Mouse (Mus musculus) cerebellum, adult 18-20 months (tissue): ENCODE results near the gene Plau.

Experiments
- DNase-seq, 2 experiments: peaks; one replicate each; pipeline ENCODE4 v3.0.0; 2021

Gene Plau

DNA sequence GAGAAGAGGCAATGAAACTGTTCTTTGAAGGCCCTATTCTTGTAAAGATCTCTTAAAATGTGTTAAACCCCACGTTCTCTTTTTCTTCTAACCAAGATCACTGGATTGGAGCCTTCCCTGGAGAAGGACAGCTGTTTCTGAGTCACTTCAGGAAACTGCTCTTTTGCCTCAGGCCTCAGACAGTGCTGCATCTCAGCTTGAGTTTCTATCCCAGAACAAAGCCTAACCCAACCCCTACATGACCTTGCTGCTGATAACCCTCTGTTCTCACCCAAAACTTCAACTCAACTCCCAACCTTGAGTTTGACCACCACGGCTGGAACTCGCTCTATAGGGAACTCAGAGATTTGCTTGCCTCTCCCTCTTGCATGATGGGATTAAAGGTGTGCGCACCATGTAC, 27.1 kb upstream of the Plau start:
- DNase-seq = no peak

GRCm38 (mm10) chr14:20809820-20810219, 26.6 kb upstream of the Plau start:
- DNase-seq = no peak

- no peak for DNase-seq
These were observed 25.2 kb upstream of the Plau start for GRCm38 (mm10) chr14:20811236-20811635.

DNA sequence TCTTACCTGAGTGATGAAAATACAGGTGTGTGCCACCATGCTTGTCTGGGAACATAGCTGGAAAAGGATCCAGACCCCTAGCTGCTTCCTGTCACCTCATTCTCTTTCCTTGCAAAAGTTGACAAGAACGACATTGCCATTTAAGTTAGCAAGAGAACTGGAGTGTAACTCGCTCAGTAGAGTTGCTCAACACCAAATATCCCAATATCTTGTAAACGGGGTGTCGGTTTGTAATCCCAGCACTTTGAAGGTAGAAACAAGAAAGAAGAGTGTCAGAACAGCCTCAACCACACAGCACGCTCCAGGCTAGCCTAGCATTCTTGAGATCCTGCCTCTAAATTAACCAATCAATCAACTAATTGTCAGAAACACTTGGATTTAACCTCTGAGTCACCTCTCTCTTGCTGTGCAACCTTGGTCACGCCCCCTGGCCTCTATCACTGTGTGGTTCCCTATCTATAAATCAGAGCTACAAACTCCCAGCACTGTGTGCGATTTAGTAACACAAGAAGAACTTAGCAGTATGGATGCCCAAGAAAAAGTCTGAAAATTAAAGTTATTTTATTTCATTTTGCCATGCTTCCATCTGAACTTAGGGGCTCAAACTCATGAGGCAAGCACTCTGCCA, 24.6 kb upstream of the Plau start:
- no peak for DNase-seq

GRCm38 (mm10) chr14:20815448-20815847, 21.0 kb upstream of the Plau start:
- DNase-seq = no peak

DNA sequence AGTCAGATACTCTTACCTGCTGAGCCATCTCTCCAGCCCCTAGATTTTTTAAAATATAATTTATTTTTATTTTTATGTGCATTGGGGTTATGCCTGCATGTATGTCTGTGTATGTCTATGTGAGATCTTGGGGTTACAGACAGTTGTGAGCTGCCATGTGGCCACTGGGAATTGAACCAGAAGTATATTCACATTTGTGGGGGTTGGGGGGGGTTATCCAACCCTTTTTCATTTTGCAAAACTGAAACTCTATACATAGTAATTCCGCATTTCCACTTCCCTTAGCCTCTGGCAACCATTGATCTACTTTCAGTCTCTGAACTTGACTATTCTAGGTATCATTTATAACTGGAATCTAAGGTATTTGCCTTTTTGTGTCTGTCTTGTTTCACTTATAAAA, 11.9 kb upstream of the Plau start:
- no peak for DNase-seq

- no peak for DNase-seq
These were observed 10.9 kb upstream of the Plau start for GRCm38 (mm10) chr14:20825516-20825915.

DNA sequence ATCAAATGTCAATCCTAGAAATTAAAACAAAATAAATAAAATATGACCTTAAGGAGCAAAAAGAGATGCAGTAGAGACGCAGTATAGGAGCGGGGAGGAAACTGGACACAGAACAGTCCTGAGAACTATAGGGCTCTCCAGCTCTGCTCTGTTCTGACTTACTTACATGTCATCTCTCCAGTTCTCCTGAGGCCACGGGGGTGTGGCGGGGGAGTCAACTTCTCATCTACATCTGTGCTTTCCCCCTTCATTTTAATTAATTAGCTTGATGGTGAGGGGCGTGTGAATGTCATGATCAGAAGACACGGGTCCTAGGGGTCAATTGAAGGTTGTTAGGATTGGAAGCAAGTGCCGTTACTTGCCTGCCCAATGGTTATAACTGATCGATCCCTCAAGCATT, 9.4 kb upstream of the Plau start:
- no peak for DNase-seq

GRCm38 (mm10) chr14:20827491-20827890, 9.0 kb upstream of the Plau start:
- DNase-seq = no peak

GRCm38 (mm10) chr14:20828524-20828923, 7.9 kb upstream of the Plau start:
- DNase-seq = no peak

DNA sequence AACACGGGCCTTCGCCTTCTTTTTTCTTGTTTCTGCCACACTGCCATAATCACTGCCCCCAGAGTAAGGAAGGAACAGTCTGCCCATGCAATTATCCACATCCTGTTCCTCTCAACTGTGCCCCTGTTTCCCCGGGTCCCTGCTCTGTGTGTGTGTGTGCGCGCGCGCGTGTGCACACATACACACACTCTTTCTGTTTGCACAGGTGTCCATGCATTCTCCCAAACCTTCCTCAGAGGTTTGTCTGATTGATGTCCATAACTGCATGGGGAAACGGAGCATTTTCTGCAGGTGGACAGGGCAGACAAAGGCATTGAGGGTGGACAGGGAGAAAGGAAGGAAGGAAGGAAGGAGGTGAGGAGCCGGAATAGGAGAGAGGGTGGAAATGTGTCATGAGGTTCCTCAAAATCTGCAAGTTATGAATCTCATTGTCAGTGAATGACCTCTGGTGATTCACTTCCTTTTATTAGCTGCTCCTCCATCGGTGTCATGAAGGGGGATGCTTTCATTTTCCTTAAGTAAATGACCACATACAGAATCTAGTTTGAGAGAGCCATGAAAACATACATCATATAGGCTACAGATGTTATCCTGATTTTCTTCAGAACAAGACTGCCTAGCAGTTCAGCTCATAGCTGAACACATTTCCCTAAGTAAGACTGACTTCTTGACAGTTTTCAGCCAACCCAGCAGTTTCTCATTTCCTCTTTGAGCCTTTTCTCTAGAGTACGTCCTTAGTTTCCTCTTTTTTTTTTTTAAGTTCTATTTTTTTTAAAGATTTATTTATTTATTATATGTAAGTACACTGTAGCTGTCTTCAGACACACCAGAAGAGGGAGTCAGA, 6.7 kb upstream of the Plau start:
- DNase-seq = no peak

GRCm38 (mm10) chr14:20831141-20831910, 5.1 kb upstream of the Plau start:
- no peak for DNase-seq

GRCm38 (mm10) chr14:20831915-20832314, 4.5 kb upstream of the Plau start:
- no peak for DNase-seq

DNA sequence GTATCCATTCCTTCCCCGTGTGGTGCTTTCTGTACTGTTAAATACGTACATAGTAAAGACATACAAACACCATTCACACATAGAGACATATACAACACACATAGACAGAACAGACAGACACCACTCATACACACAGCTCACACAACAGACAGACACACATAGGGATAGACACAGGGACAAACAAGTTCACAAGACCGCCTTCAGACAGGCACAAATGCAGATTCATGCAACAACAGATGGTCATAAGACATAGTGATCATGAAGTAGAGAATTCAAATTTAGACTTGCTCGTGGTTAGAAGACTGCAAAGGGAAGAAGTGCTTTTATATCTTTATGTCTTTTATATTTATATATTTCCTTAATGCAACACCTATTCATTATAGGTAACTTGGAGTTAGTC, 2.9 kb upstream of the Plau start:
- no peak for DNase-seq

GRCm38 (mm10) chr14:20834136-20834535, 2.3 kb upstream of the Plau start:
- no peak for DNase-seq

GRCm38 (mm10) chr14:20836905-20837376, 481 bp downstream of the Plau start:
- peak in 1 of 2 experiments; percentile 4 for DNase-seq

- no peak for DNase-seq
These were observed 1.2 kb downstream of the Plau start for GRCm38 (mm10) chr14:20837681-20838080.

- DNase-seq = no peak
These were observed 5.1 kb downstream of the Plau start for GRCm38 (mm10) chr14:20841526-20841925.

DNA sequence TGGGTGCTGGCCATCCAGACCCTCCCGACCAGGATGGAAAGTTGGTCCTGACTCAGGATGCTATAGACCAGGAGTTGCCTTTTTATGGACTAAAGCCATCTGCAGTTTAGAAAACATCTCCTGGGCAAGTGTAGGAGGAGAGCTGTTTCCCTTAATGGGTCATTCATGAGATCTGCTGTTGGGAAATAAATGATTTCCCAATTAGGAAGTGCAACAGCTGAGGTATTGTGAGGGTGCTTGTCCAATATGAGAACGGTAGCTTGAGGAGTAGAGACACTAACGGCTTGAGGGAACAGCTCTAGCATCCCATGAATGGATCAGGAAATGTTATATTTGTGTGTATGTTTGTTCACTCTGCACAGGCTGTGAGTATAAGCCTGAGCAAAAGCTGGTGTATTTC, 6.2 kb downstream of the Plau start:
- no peak for DNase-seq

DNA sequence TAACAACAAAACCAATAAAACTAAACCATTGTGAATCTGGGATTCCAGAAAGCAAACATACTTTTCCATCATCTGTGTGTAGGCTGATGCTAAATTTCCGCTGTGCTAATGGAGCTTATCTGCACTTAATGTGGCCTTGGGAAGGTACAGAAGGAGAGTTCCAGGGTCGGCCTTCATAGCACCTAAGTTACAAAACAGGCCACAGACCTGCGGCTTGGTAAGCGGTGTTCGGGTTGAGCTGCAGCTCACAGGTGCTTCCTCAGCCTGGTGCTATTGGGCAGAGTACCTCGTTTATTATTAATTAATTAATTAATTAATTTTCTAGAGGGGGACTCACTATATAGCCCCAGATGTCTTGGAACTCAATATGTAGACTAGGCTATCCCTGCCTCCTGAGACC, 7.7 kb downstream of the Plau start:
- DNase-seq = no peak

GRCm38 (mm10) chr14:20844671-20845576, 8.5 kb downstream of the Plau start:
- DNase-seq = no peak

DNA sequence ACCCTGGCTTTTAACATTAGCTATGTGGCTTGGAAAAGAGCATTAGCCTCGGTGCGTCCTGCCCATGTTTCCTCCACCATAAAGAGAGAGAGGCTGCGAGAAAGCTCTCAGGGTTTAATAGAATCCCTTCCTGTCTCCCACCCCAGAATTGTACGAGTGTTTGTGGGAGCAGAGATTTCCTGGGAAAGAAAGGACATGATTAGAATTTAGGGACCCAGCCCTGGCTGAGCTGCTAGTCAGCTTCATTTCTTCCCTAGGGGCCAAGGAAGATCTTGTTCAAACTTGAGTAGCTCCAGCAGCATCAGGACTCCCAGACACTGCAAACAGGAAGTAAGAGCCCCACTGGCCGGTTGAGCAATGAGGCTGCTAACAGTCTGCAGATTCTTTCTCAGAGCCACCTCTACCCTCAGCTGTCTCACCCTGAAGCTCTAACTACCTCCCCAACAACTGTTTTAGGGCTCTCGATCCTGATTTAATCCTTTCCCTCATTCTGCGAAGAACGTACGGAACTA, 9.2 kb downstream of the Plau start:
- DNase-seq = no peak
